Mouse (Mus musculus) kidney, adult 18-20 months (tissue): ENCODE measurements around the gene Rwdd1.
"Not testable (repeated sequence)": the region's sequence is repeated elsewhere in the genome, so short reads cannot be mapped to it uniquely, and the experiment has no call there.

Experiments used
- DNase-seq: peaks from one replicate; pipeline ENCODE4 v3.0.0; 2021

Gene Rwdd1

DNA sequence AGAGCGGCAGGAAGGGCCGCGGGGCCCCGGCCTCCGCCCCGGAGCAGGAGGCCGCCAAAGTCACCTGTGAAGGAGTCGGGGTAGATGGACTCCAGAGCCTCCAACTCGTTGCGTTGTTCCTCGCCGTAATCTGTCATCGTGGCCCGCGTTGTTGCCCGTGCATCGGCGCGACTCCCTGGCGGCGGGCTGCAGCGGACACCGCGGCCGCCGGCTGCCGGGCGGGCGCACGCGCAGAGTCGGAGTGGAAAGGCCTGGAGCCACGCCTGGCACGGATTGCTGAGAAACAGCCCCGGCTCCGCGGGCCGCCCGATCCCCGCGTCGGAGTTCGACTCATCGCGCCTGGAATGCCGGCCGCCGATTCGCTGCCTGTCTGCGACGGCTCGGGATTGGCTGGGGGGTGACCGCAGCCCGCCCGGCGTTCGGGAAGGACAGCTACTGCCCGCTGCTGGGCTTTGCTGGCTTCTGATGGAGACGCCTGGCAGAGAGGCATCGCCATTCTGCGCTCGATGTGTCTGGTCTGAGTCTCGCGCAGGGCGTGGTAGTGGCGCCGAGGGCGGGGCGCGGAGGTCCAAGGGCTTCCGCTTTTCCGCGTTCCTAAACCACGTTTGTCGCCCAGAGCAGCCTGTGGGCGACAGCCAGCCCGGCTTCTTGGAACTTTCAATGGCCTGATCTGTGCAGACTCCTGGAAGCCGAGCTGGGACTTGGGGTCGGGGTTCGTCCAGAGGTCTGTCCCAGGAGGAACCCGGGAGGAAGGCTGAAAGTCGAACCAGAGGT lies at the start of gene Rwdd1:
Gene Rwdd1 (minus strand): TSS at position 323 of the 774 bp plus-strand sequence.
- peak; percentile 97 for DNase-seq

- no peak for DNase-seq
Observed at GRCm38 (mm10) chr10:34066591-34066990, 47.2 kb upstream of the Rwdd1 start.

DNA sequence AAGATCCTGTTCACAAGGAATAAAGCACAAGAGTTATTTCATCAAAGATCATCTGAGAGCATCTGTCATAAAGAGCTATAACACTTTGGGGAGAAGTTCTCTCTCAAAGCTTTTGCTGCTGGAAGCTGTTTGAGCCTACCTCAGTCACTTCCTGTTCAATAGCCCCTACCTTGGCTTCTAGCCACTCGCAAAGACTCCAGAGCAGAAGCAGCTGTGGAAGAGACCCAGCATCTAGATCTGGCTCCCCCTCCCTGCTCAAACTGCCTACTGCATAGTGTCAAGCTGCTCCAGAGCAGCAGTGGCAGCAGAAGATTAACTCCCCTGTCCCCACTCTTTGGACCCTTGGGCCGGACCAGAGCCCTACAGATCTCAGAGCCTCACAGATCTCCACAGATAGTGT lies 34.6 kb upstream of the Rwdd1 start:
- no peak for DNase-seq

DNA sequence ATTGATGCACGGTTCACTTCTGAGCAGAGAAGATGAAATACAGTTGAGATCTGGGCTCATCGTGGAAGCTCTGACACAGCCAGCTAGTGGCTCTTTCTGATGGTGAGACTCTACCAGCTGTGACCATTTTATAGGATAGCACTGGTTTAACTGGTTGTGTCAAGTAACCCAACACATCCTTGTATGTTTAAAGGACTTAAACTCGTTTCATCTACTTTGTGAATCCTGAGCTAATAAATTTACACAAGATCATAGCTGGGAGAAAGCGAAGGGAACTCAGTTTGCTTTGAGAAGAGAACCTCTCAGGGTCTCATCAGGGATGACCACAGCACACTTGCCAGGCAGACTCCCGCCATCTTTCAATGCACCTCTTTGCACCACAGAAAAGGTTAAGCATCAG lies 24.8 kb upstream of the Rwdd1 start, which contains the start of gene Calhm4:
Gene Calhm4 (minus strand): TSS at position 101 of the 400 bp plus-strand sequence.
- DNase-seq, result no peak

- no peak for DNase-seq
Observed at GRCm38 (mm10) chr10:34037401-34037800, 18.0 kb upstream of the Rwdd1 start, which contains the start of gene Trappc3l. Trappc3l (plus strand) TSS chr10:34037597.

DNA sequence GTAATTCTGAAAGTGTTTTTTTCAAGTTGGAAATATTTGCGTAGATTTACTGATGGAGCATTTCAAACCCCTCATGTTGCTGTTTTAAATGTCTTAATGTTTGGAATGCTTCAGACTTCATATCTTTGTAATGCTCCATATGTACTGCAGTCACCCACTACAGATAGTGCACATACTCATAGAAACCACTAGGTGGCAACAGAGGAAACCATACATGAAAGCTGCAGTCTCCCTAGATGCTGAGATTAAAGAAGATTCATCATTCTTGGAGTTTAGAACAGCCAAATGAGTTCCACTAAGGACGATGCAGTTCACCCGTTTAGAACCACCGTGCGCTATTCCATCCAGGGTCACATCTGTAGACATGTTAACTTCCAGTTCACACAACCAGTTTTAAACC lies 17.2 kb upstream of the Rwdd1 start:
- DNase-seq, result no peak

DNA sequence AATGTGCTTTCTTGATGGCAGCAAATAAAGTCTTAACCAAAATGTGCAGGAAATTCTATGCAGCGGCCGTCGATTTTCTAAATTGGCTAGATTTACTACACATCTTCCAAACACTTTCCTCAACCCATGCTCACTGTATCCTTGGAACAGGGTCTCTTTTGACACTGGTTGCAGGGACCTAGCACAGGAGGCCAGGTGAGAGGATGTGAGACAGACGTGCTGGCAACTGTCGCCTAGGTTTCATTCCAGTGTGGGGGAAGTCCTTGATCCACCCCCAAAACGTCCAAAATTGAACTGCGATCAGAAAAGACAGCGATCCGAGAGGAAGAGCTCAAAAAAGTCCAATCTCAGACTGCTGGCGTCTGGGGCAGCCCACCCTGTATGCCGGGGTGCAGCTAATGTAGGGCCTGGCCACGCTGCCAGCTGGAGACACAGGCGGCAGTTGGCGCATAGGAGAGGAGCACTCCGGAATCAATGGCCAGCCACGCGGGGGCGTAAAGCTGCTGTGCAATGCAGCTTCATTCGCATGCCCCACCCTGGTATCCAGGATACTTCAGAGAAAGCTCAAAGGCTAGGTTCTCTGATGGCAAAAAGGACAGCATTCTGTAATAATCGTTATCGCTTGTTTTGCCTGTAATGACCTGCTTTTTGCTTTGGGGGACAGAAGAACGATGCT lies 14.3 kb upstream of the Rwdd1 start:
- peak; percentile 66 for DNase-seq

DNA sequence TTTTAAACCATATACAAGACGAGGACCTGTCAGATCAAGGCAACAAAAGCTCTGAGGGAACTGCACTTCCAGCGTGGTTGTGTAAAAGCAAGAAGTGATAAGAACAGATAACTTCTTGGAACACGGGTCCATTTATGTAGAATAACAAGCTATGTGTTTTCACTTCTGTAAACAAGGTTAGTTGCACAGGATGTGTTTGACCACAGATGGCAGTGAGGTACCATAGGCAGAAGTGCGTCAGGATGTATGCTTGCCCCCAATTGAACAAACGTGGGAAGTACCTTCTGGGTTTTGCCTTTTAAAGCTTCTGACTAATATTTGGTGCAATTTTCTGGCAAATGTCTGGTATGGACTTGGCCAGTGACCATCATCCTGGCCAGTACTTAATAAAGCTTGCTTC lies 10.9 kb upstream of the Rwdd1 start:
- no peak for DNase-seq

DNA sequence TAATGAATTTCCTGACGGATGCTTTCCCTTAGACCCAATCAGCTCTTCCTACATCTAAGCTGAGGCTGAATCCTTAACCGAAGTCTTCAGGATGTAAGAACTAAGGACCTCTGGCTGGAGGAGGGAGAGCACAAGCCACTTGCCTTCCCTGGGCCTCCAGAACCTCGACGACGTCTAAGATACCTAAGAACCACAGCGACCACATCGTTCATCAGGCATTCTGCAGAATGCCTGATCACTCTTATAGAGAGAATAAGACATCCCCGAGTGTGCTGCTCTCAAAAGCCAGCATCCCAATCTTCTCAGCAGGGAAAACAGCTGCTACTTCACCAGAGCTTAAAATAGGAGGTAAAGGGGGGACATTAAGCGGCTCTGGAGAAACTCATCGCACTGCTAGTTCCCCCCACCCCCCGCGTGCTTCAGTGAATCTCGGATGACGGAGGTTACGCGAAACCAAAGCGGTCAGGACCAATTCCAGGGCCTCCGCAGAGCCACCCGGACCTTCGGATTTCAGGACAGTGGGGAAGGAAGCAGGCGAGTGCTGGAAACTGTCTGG lies 600 bp downstream of the Rwdd1 start:
- DNase-seq, result no peak

- no peak for DNase-seq
Observed at GRCm38 (mm10) chr10:34013241-34013640, 6.2 kb downstream of the Rwdd1 start.

DNA sequence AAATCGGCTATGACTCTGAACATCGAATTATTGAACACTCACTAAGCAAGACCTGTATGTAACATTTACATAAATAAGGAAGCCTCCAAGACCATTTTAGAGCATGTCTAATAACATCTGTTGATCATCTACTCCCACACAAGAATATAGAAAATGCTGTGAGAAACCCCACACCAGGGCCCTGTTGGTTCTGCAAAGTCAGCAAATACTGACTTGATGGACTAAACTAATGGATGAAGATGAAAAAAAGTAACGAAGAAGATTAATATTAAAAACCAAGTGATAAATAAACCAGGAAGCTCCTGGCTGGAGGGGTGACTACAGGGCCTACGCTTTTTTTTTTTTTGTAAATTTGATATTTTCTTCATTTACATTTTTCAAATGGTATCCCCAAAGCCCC lies 6.8 kb downstream of the Rwdd1 start:
- DNase-seq, result no peak

DNA sequence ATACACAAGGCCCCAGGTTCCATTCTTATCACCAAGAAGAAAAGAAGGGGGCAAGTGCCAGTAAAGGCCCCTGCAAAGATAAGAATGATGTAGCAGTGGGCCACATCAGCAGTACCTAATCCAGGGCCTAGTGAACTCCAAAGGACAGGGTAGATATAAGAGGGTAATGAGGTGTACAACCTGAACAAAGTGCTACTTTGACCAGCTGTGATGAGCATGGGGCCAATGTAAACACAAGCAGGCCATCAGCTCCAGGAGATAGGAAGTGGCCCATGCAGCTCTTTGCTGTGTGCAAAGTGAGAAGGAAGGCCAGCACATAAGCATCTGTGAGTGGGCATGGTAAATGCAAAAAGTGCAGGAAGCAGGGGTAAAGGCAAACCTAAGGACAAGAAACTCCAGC lies 21.0 kb downstream of the Rwdd1 start:
- no peak for DNase-seq

DNA sequence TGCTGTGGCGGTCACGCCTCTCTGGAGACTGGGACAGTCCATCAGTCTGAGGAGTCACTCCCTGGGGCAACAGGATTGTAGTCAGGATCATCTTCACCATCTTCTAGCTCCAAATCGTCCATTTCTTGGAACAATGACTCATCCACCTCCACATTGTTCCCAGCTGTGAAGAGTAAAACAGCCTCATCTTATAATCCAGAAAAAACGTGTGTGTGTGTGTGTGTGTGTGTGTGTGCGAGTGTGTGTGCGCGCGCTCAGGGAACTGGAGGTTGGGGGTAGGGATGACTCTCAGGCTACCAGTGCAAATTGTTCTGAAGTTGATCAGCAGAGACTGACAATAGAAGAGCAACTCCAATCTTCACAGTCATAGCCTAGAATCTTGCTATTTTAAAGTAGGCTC lies 22.7 kb downstream of the Rwdd1 start:
- not testable (repeated sequence) for DNase-seq

GRCm38 (mm10) chr10:33986771-33987170 lies 32.7 kb downstream of the Rwdd1 start:
- peak; percentile 61 for DNase-seq

DNA sequence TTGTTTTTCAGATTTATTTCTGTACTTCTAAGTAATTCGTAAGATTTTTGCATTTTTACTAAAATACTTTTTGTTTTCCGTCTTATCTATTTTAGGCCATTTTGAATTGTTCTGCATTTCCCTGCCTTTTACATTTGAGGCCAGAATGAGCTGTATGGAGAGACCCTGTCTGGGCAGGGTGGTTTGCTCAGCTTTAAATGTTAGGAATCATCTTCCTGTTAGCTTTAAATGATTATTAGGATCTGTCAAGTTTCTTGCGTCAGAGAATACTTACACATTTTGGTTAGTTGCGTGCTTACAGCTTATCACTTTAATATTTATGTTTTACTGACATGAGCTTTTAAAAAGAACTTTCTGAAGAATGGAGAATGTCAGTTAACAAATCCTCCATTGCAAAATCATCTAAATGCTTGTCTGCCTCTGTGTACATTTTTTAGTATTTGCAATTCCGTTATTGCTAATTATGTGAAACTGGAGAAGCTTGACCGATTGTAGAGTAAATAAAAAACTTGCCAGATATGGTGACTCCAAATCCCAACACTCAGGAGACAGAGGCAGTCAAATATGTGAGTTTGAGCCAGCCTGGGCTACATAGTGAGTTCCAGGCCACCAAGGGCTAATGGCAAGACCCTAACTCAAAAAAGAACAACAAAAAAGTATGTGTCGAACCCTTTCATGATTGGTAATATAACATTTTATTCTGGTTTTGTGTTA lies 44.5 kb downstream of the Rwdd1 start:
- no peak for DNase-seq

- DNase-seq, result no peak
Observed at GRCm38 (mm10) chr10:33952509-33952908, 66.9 kb downstream of the Rwdd1 start.

DNA sequence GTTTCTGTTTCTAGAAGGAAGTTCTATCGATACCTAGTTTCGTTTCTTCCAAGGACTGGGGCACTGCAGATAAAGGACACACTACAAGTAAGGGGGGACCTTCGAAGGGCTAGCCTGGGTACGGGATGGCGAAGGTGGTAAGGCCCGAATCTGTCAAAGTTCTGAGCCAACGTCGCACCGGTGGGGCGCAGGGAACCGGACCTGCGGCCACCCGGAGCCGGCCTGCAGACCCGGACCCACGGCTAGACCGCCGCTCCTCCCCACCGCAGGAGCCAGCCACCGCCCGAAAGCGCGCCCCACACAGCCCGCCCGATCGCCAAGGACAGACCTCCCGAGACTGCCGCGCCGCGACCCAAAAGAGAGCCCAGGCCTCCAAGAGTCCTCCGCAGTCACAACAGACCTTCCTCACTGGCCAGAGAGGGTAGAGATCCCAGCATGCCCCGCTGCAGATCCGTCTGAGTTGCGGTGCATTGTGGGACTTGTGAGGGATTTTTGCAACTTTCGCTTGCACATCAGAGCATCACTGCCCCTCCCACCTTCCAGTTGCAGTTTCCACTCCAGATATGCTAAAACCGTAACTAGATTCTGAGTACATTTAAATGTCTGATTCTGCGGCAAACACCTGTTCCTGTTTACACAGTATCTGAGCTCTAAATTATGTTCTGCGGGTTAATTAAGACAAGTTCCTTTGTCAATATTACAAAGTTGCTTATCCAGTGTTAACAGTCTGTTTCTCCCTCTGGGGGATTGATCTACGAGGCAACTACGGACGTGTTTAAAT lies 68.4 kb downstream of the Rwdd1 start, which contains the start of gene Zup1:
Gene Zup1 (minus strand): TSS at position 467 of the 781 bp plus-strand sequence.
- peak; percentile 84 for DNase-seq
